Mouse (Mus musculus): ENCODE data around the gene Omg. TPM values are rescaled to one million over a fixed set of nuclear protein-coding genes. Genes with fewer than 3 reads are reported as not detected.

Omg gene
- polyA plus RNA-seq, 1 experiment from 2014 or later, result 0.55 TPM

GRCm38 (mm10) chr11:79531485-79531884, 27.6 kb upstream of the Omg start:
- Histone ChIP-seq H3K27me3 (replicated peaks; ENCODE audit: control insufficient read depth, insufficient read depth, low read length) (no peaks in the 10 kb centered on the region), H3K4me3 (ENCODE audit: low read depth, low read length) (no peak overlapping the region), H3K36me3 (ENCODE audit: control insufficient read depth, insufficient read depth) (0 out of 2 replicates have a peak, but pooled peaks cover 8% of the 10 kb centered on the region), H3K27ac (ENCODE audit: low read depth, low read length) (no peak overlapping the region), H3K9me3 (ENCODE audit: control insufficient read depth) (no peaks in the 10 kb centered on the region), H3K4me1 (replicated peaks; ENCODE audit: control insufficient read depth, insufficient read depth, low read length) (no peaks in the 10 kb centered on the region), H3K9ac (ENCODE audit: low read depth, low read length) (no peak overlapping the region), H3K4me2 (replicated peaks; ENCODE audit: low read depth) (no peak overlapping the region)
- 93% methylated on average over 4 of the region's 4 CpGs for WGBS
- no peak for ATAC-seq
- TF ChIP-seq CTCF (IDR thresholded peaks at IDR 0.05; ENCODE audit: low read depth), result no peak

GRCm38 (mm10) chr11:79530774-79531173, 26.9 kb upstream of the Omg start:
- H3K27me3 ChIP-seq (replicated peaks; ENCODE audit: control insufficient read depth, insufficient read depth, low read length), result no peaks in the 10 kb centered on the region
- ATAC-seq, result no peak
- no peak for TF ChIP-seq CTCF (IDR thresholded peaks at IDR 0.05; ENCODE audit: low read depth)
- no peak overlapping the region for H3K4me3 ChIP-seq (ENCODE audit: low read depth, low read length)
- no peak overlapping the region for H3K9ac ChIP-seq (ENCODE audit: low read depth, low read length)
- 87% methylated on average over 11 of the region's 11 CpGs for WGBS
- no peaks in the 10 kb centered on the region for H3K9me3 ChIP-seq (ENCODE audit: control insufficient read depth)
- H3K36me3 ChIP-seq (ENCODE audit: control insufficient read depth, insufficient read depth), result 0 out of 2 replicates have a peak, but pooled peaks cover 5% of the 10 kb centered on the region
- H3K27ac ChIP-seq (ENCODE audit: low read depth, low read length), result no peak overlapping the region
- no peaks in the 10 kb centered on the region for H3K4me1 ChIP-seq (replicated peaks; ENCODE audit: control insufficient read depth, insufficient read depth, low read length)
- no peak overlapping the region for H3K4me2 ChIP-seq (replicated peaks; ENCODE audit: low read depth)

GRCm38 (mm10) chr11:79530333-79530761, 26.5 kb upstream of the Omg start, which contains the start of the genes Evi2 and Evi2a:
Gene Evi2, minus strand, starts transcription at chr11:79530589.
Gene Evi2a, minus strand, starts transcription at chr11:79530609.
- no peak within 1 kb of the TSS for H3K4me2 ChIP-seq (replicated peaks; ENCODE audit: low read depth)
- H3K27ac ChIP-seq (ENCODE audit: low read depth, low read length), result no peak within 1 kb of the TSS
- H3K4me3 ChIP-seq (ENCODE audit: low read depth, low read length), result no peak within 1 kb of the TSS
- H3K9me3 ChIP-seq (ENCODE audit: control insufficient read depth), result no peaks in the 10 kb centered on the region
- 0 out of 2 replicates have a peak, but pooled peaks cover under 1% of the 10 kb centered on the region for H3K36me3 ChIP-seq (ENCODE audit: control insufficient read depth, insufficient read depth)
- H3K4me1 ChIP-seq (replicated peaks; ENCODE audit: control insufficient read depth, insufficient read depth, low read length), result no peaks in the 10 kb centered on the region
- no peak for ATAC-seq
- no peak for TF ChIP-seq CTCF (IDR thresholded peaks at IDR 0.05; ENCODE audit: low read depth)
- no peaks in the 10 kb centered on the region for H3K27me3 ChIP-seq (replicated peaks; ENCODE audit: control insufficient read depth, insufficient read depth, low read length)
- H3K9ac ChIP-seq (ENCODE audit: low read depth, low read length), result no peak within 1 kb of the TSS
- WGBS, result 86% methylated on average over 7 of the region's 7 CpGs

- Histone ChIP-seq H3K9me3 (ENCODE audit: control insufficient read depth) (no peaks in the 10 kb centered on the region), H3K4me1 (replicated peaks; ENCODE audit: control insufficient read depth, insufficient read depth, low read length) (no peaks in the 10 kb centered on the region), H3K9ac (ENCODE audit: low read depth, low read length) (no peak overlapping the region), H3K27ac (ENCODE audit: low read depth, low read length) (no peak overlapping the region), H3K4me3 (ENCODE audit: low read depth, low read length) (no peak overlapping the region), H3K4me2 (replicated peaks; ENCODE audit: low read depth) (no peak overlapping the region), H3K27me3 (replicated peaks; ENCODE audit: control insufficient read depth, insufficient read depth, low read length) (no peaks in the 10 kb centered on the region), H3K36me3 (ENCODE audit: control insufficient read depth, insufficient read depth) (no peaks in the 10 kb centered on the region)
- ATAC-seq, result no peak
- no peak for TF ChIP-seq CTCF (IDR thresholded peaks at IDR 0.05; ENCODE audit: low read depth)
- 79% methylated on average over 2 of the region's 2 CpGs for WGBS
These were observed 25.9 kb upstream of the Omg start for GRCm38 (mm10) chr11:79529736-79530135.

GRCm38 (mm10) chr11:79529226-79529625, 25.3 kb upstream of the Omg start:
- H3K36me3 ChIP-seq (ENCODE audit: control insufficient read depth, insufficient read depth), result no peaks in the 10 kb centered on the region; the same call in 1 of the 2 replicates
- no peak overlapping the region for H3K27ac ChIP-seq (ENCODE audit: low read depth, low read length)
- no peak overlapping the region for H3K4me2 ChIP-seq (replicated peaks; ENCODE audit: low read depth)
- H3K9ac ChIP-seq (ENCODE audit: low read depth, low read length), result no peak overlapping the region
- ATAC-seq, result no peak
- no peaks in the 10 kb centered on the region for H3K9me3 ChIP-seq (ENCODE audit: control insufficient read depth)
- H3K4me1 ChIP-seq (replicated peaks; ENCODE audit: control insufficient read depth, insufficient read depth, low read length), result no peaks in the 10 kb centered on the region
- no peak overlapping the region for H3K4me3 ChIP-seq (ENCODE audit: low read depth, low read length)
- TF ChIP-seq CTCF (IDR thresholded peaks at IDR 0.05; ENCODE audit: low read depth), result no peak
- WGBS, result 91% methylated on average over 6 of the region's 6 CpGs
- no peaks in the 10 kb centered on the region for H3K27me3 ChIP-seq (replicated peaks; ENCODE audit: control insufficient read depth, insufficient read depth, low read length)

- Histone ChIP-seq H3K27ac (ENCODE audit: low read depth, low read length) (no peak overlapping the region), H3K9ac (ENCODE audit: low read depth, low read length) (no peak overlapping the region), H3K9me3 (ENCODE audit: control insufficient read depth) (no peaks in the 10 kb centered on the region), H3K4me2 (replicated peaks; ENCODE audit: low read depth) (no peak overlapping the region), H3K4me1 (replicated peaks; ENCODE audit: control insufficient read depth, insufficient read depth, low read length) (no peaks in the 10 kb centered on the region), H3K36me3 (ENCODE audit: control insufficient read depth, insufficient read depth) (no peaks in the 10 kb centered on the region; the same call in 1 of the 2 replicates), H3K27me3 (replicated peaks; ENCODE audit: control insufficient read depth, insufficient read depth, low read length) (no peaks in the 10 kb centered on the region), H3K4me3 (ENCODE audit: low read depth, low read length) (no peak overlapping the region)
- TF ChIP-seq CTCF (IDR thresholded peaks at IDR 0.05; ENCODE audit: low read depth), result no peak
- WGBS, result 78% methylated on average over 3 of the region's 3 CpGs
- ATAC-seq, result no peak
These were observed 24.7 kb upstream of the Omg start for GRCm38 (mm10) chr11:79528601-79529000.
